Mouse (Mus musculus) lung, embryonic 14.5 days (tissue): Measurements from ENCODE around the gene Fam173b. TPM values are rescaled to one million over a fixed set of nuclear protein-coding genes. Genes with fewer than 3 reads are reported as not detected.

Source experiments
- ATAC-seq: fragments of 200-750 bp; cut with Nextera tagmentation; 2 replicates; pipeline ENCODE4 v1.8.0; 2017; ENCODE audit warnings: mild to moderate bottlenecking, moderate TSS enrichment, moderate library complexity; ENCODE audit not compliant: insufficient read depth
- DNase-seq: peaks from one replicate; pipeline ENCODE4 v3.0.0-alpha.2; 2015
- H3K27ac ChIP-seq: fragments of 300-500 bp; sonication (generic); 2 replicates; pipeline ENCODE4 v1.5.1; 2014; ENCODE audit warnings: low read depth, mild to moderate bottlenecking, moderate library complexity
- H3K27me3 ChIP-seq: fragments of 300-500 bp; sonication (generic); 2 replicates; pipeline ENCODE4 v1.6.1; 2014; ENCODE audit warnings: low read length, control low read depth; ENCODE audit not compliant: insufficient read depth
- H3K36me3 ChIP-seq: fragments of 300-500 bp; sonication (generic); 2 replicates; pipeline ENCODE4 v1.6.1; 2014; ENCODE audit warnings: control low read depth; ENCODE audit not compliant: insufficient read depth
- H3K4me1 ChIP-seq: fragments of 300-500 bp; sonication (generic); 2 replicates; pipeline ENCODE4 v1.6.1; 2014; ENCODE audit warnings: antibody characterized with exemption, control low read depth; ENCODE audit not compliant: insufficient read depth
- H3K4me2 ChIP-seq: fragments of 300-500 bp; sonication (generic); 2 replicates; pipeline ENCODE4 v1.6.1; 2014; ENCODE audit warnings: mild to moderate bottlenecking
- H3K4me3 ChIP-seq: fragments of 300-500 bp; sonication (generic); 2 replicates; pipeline ENCODE4 v1.5.1; 2014; ENCODE audit warnings: low read depth, low read length
- H3K9ac ChIP-seq: fragments of 300-500 bp; sonication (generic); 2 replicates; pipeline ENCODE4 v1.6.1; 2014
- H3K9me3 ChIP-seq: fragments of 300-500 bp; sonication (generic); 2 replicates; pipeline ENCODE4 v1.6.1; 2016; ENCODE audit warnings: low read depth, low read length, control low read depth
- CTCF ChIP-seq: IDR thresholded peaks from 2 replicates; pipeline ENCODE4 v1.5.1; 2016; ENCODE audit warnings: antibody characterized with exemption, low read depth
- WGBS: fragments of 180-500 bp; shearing (Covaris S2); extraction: QIAGEN DNeasy Blood & Tissue Kit; methylation state at CpG from one replicate; pipeline ENCODE4 v1.1.7; 2014; 5-methylcytosine and 5-hydroxymethylcytosine counted together
- polyA plus RNA-seq: library from polyadenylated mRNA; unstranded; fragments of >200 nt; fragmentation: Nextera tagmentation; extraction: Ambion mirVana; gene quantifications from 2 replicates; pipeline ENCODE4 v1.2.1, GENCODE M21; 2014

The Fam173b gene
- 13.2 and 15.0 TPM in 2 replicates for polyA plus RNA-seq

GRCm38 (mm10) chr15:31601646-31602374 is at the start of gene Fam173b, which contains the start of gene Cct5:
Gene Fam173b, plus strand, starts transcription at chr15:31601852.
Gene Cct5, minus strand, starts transcription at chr15:31601804.
- no peak for TF ChIP-seq CTCF
- Histone ChIP-seq H3K9me3 (no peaks in the 10 kb centered on the region), H3K27me3 (no peaks in the 10 kb centered on the region), H3K4me2 (peak within 1 kb of the TSS; percentile 96), H3K27ac (peak within 1 kb of the TSS; percentile 93), H3K9ac (peak within 1 kb of the TSS; percentile 97), H3K4me3 (peak within 1 kb of the TSS; percentile 97), H3K4me1 (0 out of 2 replicates have a peak, but pooled peaks cover 8% of the 10 kb centered on the region), H3K36me3 (peaks cover 11% of the 10 kb centered on the region)
- DNase-seq (peak; percentile 100), ATAC-seq (peak; percentile 91)
- WGBS: under 1% methylated on average over 63 of the region's 63 CpGs

- no peak for ATAC-seq
- Histone ChIP-seq H3K4me2 (no peak overlapping the region), H3K4me3 (no peak overlapping the region), H3K27ac (no peak overlapping the region), H3K36me3 (no peaks in the 10 kb centered on the region), H3K4me1 (no peaks in the 10 kb centered on the region), H3K9ac (no peak overlapping the region), H3K9me3 (no peaks in the 10 kb centered on the region), H3K27me3 (no peaks in the 10 kb centered on the region)
- no peak for DNase-seq
- no peak for TF ChIP-seq CTCF
- 88% methylated on average over 2 of the region's 2 CpGs for WGBS
Measured at GRCm38 (mm10) chr15:31554855-31555254, 46.8 kb upstream of the Fam173b start.

- H3K27me3 ChIP-seq: no peaks in the 10 kb centered on the region
- no peak overlapping the region for H3K27ac ChIP-seq
- H3K4me3 ChIP-seq: no peak overlapping the region
- DNase-seq: no peak
- WGBS: 78% methylated on average over 6 of the region's 6 CpGs
- no peak for TF ChIP-seq CTCF
- H3K9me3 ChIP-seq: no peaks in the 10 kb centered on the region
- H3K4me2 ChIP-seq: no peak overlapping the region
- no peak for ATAC-seq
- H3K9ac ChIP-seq: no peak overlapping the region
- H3K4me1 ChIP-seq: 0 out of 2 replicates have a peak, but pooled peaks cover 4% of the 10 kb centered on the region
- H3K36me3 ChIP-seq: no peaks in the 10 kb centered on the region
Measured at GRCm38 (mm10) chr15:31561390-31561789, 40.3 kb upstream of the Fam173b start.

- DNase-seq (no peak), ATAC-seq (no peak)
- Histone ChIP-seq H3K27me3 (no peaks in the 10 kb centered on the region), H3K27ac (no peak overlapping the region), H3K36me3 (no peaks in the 10 kb centered on the region), H3K4me1 (0 out of 2 replicates have a peak, but pooled peaks cover 4% of the 10 kb centered on the region), H3K4me2 (no peak overlapping the region), H3K4me3 (no peak overlapping the region), H3K9ac (no peak overlapping the region), H3K9me3 (no peaks in the 10 kb centered on the region)
- WGBS: 90% methylated on average over 4 of the region's 4 CpGs
- no peak for TF ChIP-seq CTCF
Measured at GRCm38 (mm10) chr15:31561976-31562375, 39.7 kb upstream of the Fam173b start.

- WGBS: 57% methylated on average over 8 of the region's 8 CpGs
- no peaks in the 10 kb centered on the region for H3K9me3 ChIP-seq
- no peaks in the 10 kb centered on the region for H3K36me3 ChIP-seq
- DNase-seq: no peak
- H3K27me3 ChIP-seq: no peaks in the 10 kb centered on the region
- H3K27ac ChIP-seq: no peak overlapping the region
- 0 out of 2 replicates have a peak, but pooled peaks cover 4% of the 10 kb centered on the region for H3K4me1 ChIP-seq
- no peak for ATAC-seq
- no peak overlapping the region for H3K4me2 ChIP-seq
- H3K4me3 ChIP-seq: no peak overlapping the region
- TF ChIP-seq CTCF: no peak
- H3K9ac ChIP-seq: no peak overlapping the region
Measured at GRCm38 (mm10) chr15:31562847-31563246, 38.8 kb upstream of the Fam173b start.

GRCm38 (mm10) chr15:31563577-31564546 is 37.8 kb upstream of the Fam173b start:
- Histone ChIP-seq H3K4me2 (peak overlapping the region; percentile 45), H3K27me3 (no peaks in the 10 kb centered on the region), H3K36me3 (no peaks in the 10 kb centered on the region), H3K4me3 (no peak overlapping the region), H3K9ac (no peak overlapping the region), H3K27ac (peak overlapping the region; percentile 59; the same call in 1 of the 2 replicates), H3K4me1 (peaks cover 13% of the 10 kb centered on the region; the same call in 1 of the 2 replicates), H3K9me3 (no peaks in the 10 kb centered on the region)
- ATAC-seq: no peak
- 28% methylated on average over 19 of the region's 19 CpGs for whole genome bisulfite sequencing
- TF ChIP-seq CTCF: no peak
- peak; percentile 34 for DNase-seq
